Mouse (Mus musculus): ENCODE measurements around the gene Nr1i3.
A peak's percentile ranks its signal among the peaks of the same experiment; 100 is the strongest.

Gene Nr1i3

GRCm38 (mm10) chr1:171256937-171257548 is 43.3 kb downstream of the Nr1i3 start:
- DNase-seq, result peak; percentile 64 to 67

GRCm38 (mm10) chr1:171257781-171258180 is 44.0 kb downstream of the Nr1i3 start:
- no peak for DNase-seq

- no peak for DNase-seq
These were observed 45.2 kb downstream of the Nr1i3 start for GRCm38 (mm10) chr1:171258921-171259320.

GRCm38 (mm10) chr1:171260316-171260715 is 46.5 kb downstream of the Nr1i3 start:
- no peak for DNase-seq

- DNase-seq, result no peak
These were observed 48.9 kb downstream of the Nr1i3 start for GRCm38 (mm10) chr1:171262594-171263130.

GRCm38 (mm10) chr1:171263185-171263611 is 49.4 kb downstream of the Nr1i3 start:
- DNase-seq, result no peak

- no peak for DNase-seq
These were observed 50.1 kb downstream of the Nr1i3 start for GRCm38 (mm10) chr1:171263666-171264461.

- no peak for DNase-seq
These were observed 52.4 kb downstream of the Nr1i3 start for GRCm38 (mm10) chr1:171265971-171266744.

GRCm38 (mm10) chr1:171268341-171268740 is 54.6 kb downstream of the Nr1i3 start:
- DNase-seq, result no peak

- DNase-seq, result peak; percentile 98 to 99
These were observed 56.2 kb downstream of the Nr1i3 start, which contains the start of gene B4galt3 for GRCm38 (mm10) chr1:171269848-171270572. Gene B4galt3, plus strand, starts transcription at chr1:171270328.

All from cerebellum, adult 18-20 months (tissue).